14 mouse cellular contexts compared by ENCODE assay signal in the genomic region with DNA sequence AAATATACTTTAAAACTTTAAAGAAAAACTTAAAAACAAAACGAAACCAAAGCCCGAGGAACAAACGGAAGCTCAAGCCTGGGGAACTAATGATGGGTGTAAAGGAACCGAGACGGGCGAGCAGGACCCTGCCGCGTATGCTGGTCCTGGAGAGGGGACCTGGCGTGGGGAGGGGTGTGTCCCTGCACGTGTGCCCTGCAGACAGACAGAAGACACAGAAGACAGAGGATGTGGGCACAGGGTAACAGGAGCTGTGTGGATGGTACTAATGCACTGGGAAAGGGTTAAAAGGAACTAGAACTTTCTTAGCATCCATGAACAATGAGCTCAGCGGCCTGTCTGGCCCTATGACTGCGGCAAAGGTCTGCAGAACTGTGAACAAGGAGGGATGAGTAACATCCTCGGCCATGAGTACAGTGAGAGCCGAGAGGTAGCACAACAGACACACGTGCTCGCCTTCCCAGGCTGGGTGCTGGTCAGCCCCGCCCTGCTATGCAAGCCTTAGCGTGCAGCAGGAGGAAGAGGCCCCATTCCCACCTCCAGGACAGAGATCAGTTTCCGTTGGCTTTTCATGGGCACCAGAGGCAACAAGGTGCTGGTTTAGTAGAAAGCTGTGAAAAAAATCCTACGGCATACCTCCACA. TPM values are rescaled to one million over a fixed set of nuclear protein-coding genes. Genes with fewer than 3 reads are reported as not detected.
DNase-seq lines count a peak whose midpoint lies in the region; ATAC-seq and TF ChIP-seq lines count a peak whose summit lies in the region.
"Had no signal": no experiment of that assay in that cellular context is flagged by ENCODE, and none has a peak within 500 bp of the region (broad histone marks: within the 10 kb centered on the region; RNA-seq: fewer than 3 reads in every experiment).

No protein-coding gene starts in this region.

- TF ChIP-seq CTCF in midbrain, postnatal 0 days (IDR thresholded peaks at IDR 0.05), result no peak

- H3K27me3 ChIP-seq in midbrain, postnatal 0 days (ENCODE audit: insufficient read depth, low read length), result no peaks in the 10 kb centered on the region
- no peaks in the 10 kb centered on the region for H3K27me3 ChIP-seq in midbrain, embryonic 14.5 days (ENCODE audit: control insufficient read depth, insufficient read depth, low read length)
- H3K27me3 ChIP-seq in hindbrain, embryonic 11.5 days (ENCODE audit: control insufficient read depth, insufficient read depth, low read length), result no peaks in the 10 kb centered on the region
- no peaks in the 10 kb centered on the region for H3K27me3 ChIP-seq in limb, embryonic 14.5 days (ENCODE audit: control insufficient read depth, insufficient read depth, low read length)
- H3K27me3 ChIP-seq in heart, embryonic 11.5 days (ENCODE audit: control insufficient read depth, insufficient read depth, low read length), result no peaks in the 10 kb centered on the region
- H3K27me3 ChIP-seq: heart, embryonic 15.5 days; kidney, embryonic 15.5 days; midbrain, embryonic 13.5 days had no signal

- H3K4me3 ChIP-seq in midbrain, postnatal 0 days (ENCODE audit: low read depth, low read length), result no peak overlapping the region
- H3K4me3 ChIP-seq in midbrain, embryonic 14.5 days (replicated peaks; ENCODE audit: low read depth, low read length), result no peak overlapping the region
- H3K4me3 ChIP-seq in hindbrain, embryonic 11.5 days (ENCODE audit: low read depth, low read length), result no peak overlapping the region
- no peak overlapping the region for H3K4me3 ChIP-seq in limb, embryonic 14.5 days (replicated peaks; ENCODE audit: low read length)
- no peak overlapping the region for H3K4me3 ChIP-seq in heart, embryonic 11.5 days (ENCODE audit: low read depth, low read length)
- H3K4me3 ChIP-seq: heart, embryonic 15.5 days; kidney, embryonic 15.5 days; midbrain, embryonic 13.5 days had no signal

- H3K36me3 ChIP-seq in midbrain, postnatal 0 days (ENCODE audit: insufficient read depth, low read length), result peaks cover 41% of the 10 kb centered on the region
- peaks cover 58% of the 10 kb centered on the region for H3K36me3 ChIP-seq in midbrain, embryonic 14.5 days (ENCODE audit: control insufficient read depth, insufficient read depth, low read length)
- H3K36me3 ChIP-seq in hindbrain, embryonic 11.5 days (ENCODE audit: control insufficient read depth, insufficient read depth, low read length), result no peaks in the 10 kb centered on the region
- peaks cover 77% of the 10 kb centered on the region for H3K36me3 ChIP-seq in limb, embryonic 14.5 days (ENCODE audit: control insufficient read depth, insufficient read depth, low read length)
- peaks cover 20% of the 10 kb centered on the region for H3K36me3 ChIP-seq in heart, embryonic 11.5 days (ENCODE audit: control insufficient read depth, insufficient read depth, low read length)

- no peaks in the 10 kb centered on the region for H3K4me1 ChIP-seq in midbrain, postnatal 0 days (ENCODE audit: insufficient read depth, low read length)
- no peaks in the 10 kb centered on the region for H3K4me1 ChIP-seq in midbrain, embryonic 14.5 days (ENCODE audit: control insufficient read depth, insufficient read depth, low read length)
- no peaks in the 10 kb centered on the region for H3K4me1 ChIP-seq in hindbrain, embryonic 11.5 days (replicated peaks; ENCODE audit: control insufficient read depth, insufficient read depth, low read length)
- H3K4me1 ChIP-seq in limb, embryonic 14.5 days (ENCODE audit: control insufficient read depth, insufficient read depth, low read length), result 0 out of 2 replicates have a peak, but pooled peaks cover 3% of the 10 kb centered on the region
- H3K4me1 ChIP-seq in heart, embryonic 11.5 days (ENCODE audit: control insufficient read depth, insufficient read depth, low read length), result no peaks in the 10 kb centered on the region
- H3K4me1 ChIP-seq: kidney, embryonic 15.5 days; midbrain, embryonic 13.5 days had no signal

- 0 out of 2 replicates have a peak overlapping the region, but pooled peaks have one; percentile 38 for H3K27ac ChIP-seq in midbrain, postnatal 0 days (ENCODE audit: low read depth, low read length)
- no peak overlapping the region for H3K27ac ChIP-seq in midbrain, embryonic 14.5 days (replicated peaks; ENCODE audit: low read depth, low read length)
- H3K27ac ChIP-seq in hindbrain, embryonic 11.5 days (ENCODE audit: low read depth, low read length), result 0 out of 2 replicates have a peak overlapping the region, but pooled peaks have one; percentile 10
- H3K27ac ChIP-seq in limb, embryonic 14.5 days (replicated peaks; ENCODE audit: low read depth, low read length), result peak overlapping the region; percentile 81
- H3K27ac ChIP-seq in heart, embryonic 11.5 days (ENCODE audit: low read depth, low read length), result no peak overlapping the region
- H3K27ac ChIP-seq: heart, embryonic 15.5 days; kidney, embryonic 15.5 days; midbrain, embryonic 13.5 days had no signal

- no peak for ATAC-seq in midbrain, postnatal 0 days (ENCODE audit: low FRiP score)
- ATAC-seq in midbrain, embryonic 14.5 days (ENCODE audit: low FRiP score, low TSS enrichment), result no peak
- no peak for ATAC-seq in hindbrain, embryonic 11.5 days (ENCODE audit: low FRiP score)
- peak; percentile 65; the same call in 1 of the 2 replicates for ATAC-seq in limb, embryonic 14.5 days (ENCODE audit: low FRiP score, low read depth)
- no peak for ATAC-seq in heart, embryonic 11.5 days (replicated peaks; ENCODE audit: insufficient number of reproducible peaks, low FRiP score, low TSS enrichment)
- ATAC-seq: midbrain, embryonic 13.5 days had no signal

- H3K9ac ChIP-seq in midbrain, postnatal 0 days (replicated peaks; ENCODE audit: low read length, poor library complexity, severe bottlenecking), result no peak overlapping the region
- no peak overlapping the region for H3K9ac ChIP-seq in midbrain, embryonic 14.5 days (replicated peaks; ENCODE audit: low read length)
- H3K9ac ChIP-seq in hindbrain, embryonic 11.5 days (ENCODE audit: low read depth, low read length), result no peak overlapping the region
- no peak overlapping the region for H3K9ac ChIP-seq in limb, embryonic 14.5 days (ENCODE audit: low read depth, low read length, severe bottlenecking)
- no peak overlapping the region for H3K9ac ChIP-seq in heart, embryonic 11.5 days (ENCODE audit: low read depth, low read length)
- H3K9ac ChIP-seq: heart, embryonic 15.5 days; kidney, embryonic 15.5 days; midbrain, embryonic 13.5 days had no signal

- no peak overlapping the region for H3K4me2 ChIP-seq in midbrain, postnatal 0 days (ENCODE audit: low read depth, low read length, poor library complexity, severe bottlenecking)
- no peak overlapping the region for H3K4me2 ChIP-seq in midbrain, embryonic 14.5 days (ENCODE audit: low read length)
- H3K4me2 ChIP-seq in hindbrain, embryonic 11.5 days (replicated peaks; ENCODE audit: low read depth, low read length), result no peak overlapping the region
- no peak overlapping the region for H3K4me2 ChIP-seq in limb, embryonic 14.5 days (replicated peaks; ENCODE audit: low read depth, low read length, severe bottlenecking)
- H3K4me2 ChIP-seq in heart, embryonic 11.5 days, result no peak overlapping the region
- H3K4me2 ChIP-seq: heart, embryonic 15.5 days; kidney, embryonic 15.5 days; midbrain, embryonic 13.5 days had no signal

- no peak for DNase-seq in midbrain, postnatal 0 days (ENCODE audit: low spot score)
- no peak for DNase-seq in midbrain, embryonic 14.5 days
- no peak for DNase-seq in hindbrain, embryonic 11.5 days (ENCODE audit: low spot score)
- no peak for DNase-seq in limb, embryonic 14.5 days (ENCODE audit: low spot score)
- DNase-seq in adrenal gland, adult 2 months, result no peak
- DNase-seq in testis, postnatal 10 days (ENCODE audit: low spot score), result no peak
- DNase-seq: cerebellum, postnatal 36 days; gastrocnemius, postnatal 10 days; lung, postnatal 14 days; thymus, postnatal 36 days had no signal

- H3K9me3 ChIP-seq in midbrain, postnatal 0 days (ENCODE audit: low read length), result no peaks in the 10 kb centered on the region
- H3K9me3 ChIP-seq in midbrain, embryonic 14.5 days (ENCODE audit: control insufficient read depth, low read length), result no peaks in the 10 kb centered on the region
- H3K9me3 ChIP-seq in hindbrain, embryonic 11.5 days (ENCODE audit: control insufficient read depth, low read length), result no peaks in the 10 kb centered on the region
- no peaks in the 10 kb centered on the region for H3K9me3 ChIP-seq in limb, embryonic 14.5 days (ENCODE audit: control insufficient read depth, low read length)
- no peaks in the 10 kb centered on the region for H3K9me3 ChIP-seq in heart, embryonic 11.5 days (replicated peaks; ENCODE audit: control insufficient read depth, low read length)
- H3K9me3 ChIP-seq: heart, embryonic 15.5 days; kidney, embryonic 15.5 days; midbrain, embryonic 13.5 days had no signal

- 89% methylated on average over 20 of the region's 20 CpGs for WGBS in midbrain, postnatal 0 days
- 91% methylated on average over 20 of the region's 20 CpGs for WGBS in midbrain, embryonic 14.5 days
- WGBS in hindbrain, embryonic 11.5 days, result 89% methylated on average over 20 of the region's 20 CpGs
- 75% methylated on average over 20 of the region's 20 CpGs for WGBS in limb, embryonic 14.5 days
- WGBS in heart, embryonic 11.5 days (ENCODE audit: insufficient replicate concordance), result 83% methylated on average over 20 of the region's 20 CpGs

- TF ChIP-seq POLR2A in limb, embryonic 14.5 days (IDR thresholded peaks at IDR 0.05; ENCODE audit: borderline replicate concordance, extremely low read depth, insufficient read depth, insufficient read length), result no peak

RNA-seq across cellular contexts. Expression of a gene that starts 13.8 kb away (rescaled TPM):
- 6.5 and 11.9 TPM in 2 replicates for total RNA-seq in midbrain, postnatal 0 days (2014; rRNA removed)
- polyA plus RNA-seq in midbrain, postnatal 0 days (2015; fragmentation: Nextera tagmentation; extraction: Ambion mirVana), result 3.8 and 4.7 TPM in 2 replicates
- polyA plus RNA-seq in midbrain, embryonic 14.5 days (2014; fragmentation: Nextera tagmentation; extraction: Ambion mirVana), result 4.7 and 5.0 TPM in 2 replicates
- polyA plus RNA-seq in hindbrain, embryonic 11.5 days (2014; fragmentation: Nextera tagmentation; extraction: Ambion mirVana), result 6.5 and 12.0 TPM in 2 replicates
- 4.7 and 5.1 TPM in 2 replicates for polyA plus RNA-seq in limb, embryonic 14.5 days (2012; rRNA removed)
- polyA plus RNA-seq in limb, embryonic 14.5 days (2014; fragmentation: Nextera tagmentation; extraction: Ambion mirVana), result 5.1 and 5.8 TPM in 2 replicates
- 1 to 10 TPM; 4.7 to 8.9 TPM for total RNA-seq in adrenal gland, adult 2 months (2021)
- 2.0 and 2.6 TPM in 2 replicates for polyA plus RNA-seq in adrenal gland, adult 2 months (2012; rRNA removed)
- 4.1 and 6.0 TPM in 2 replicates for polyA plus RNA-seq in heart, embryonic 11.5 days (2014; fragmentation: Nextera tagmentation; extraction: Ambion mirVana)

RNA-seq across cellular contexts. Expression of a gene that starts 32.0 kb away (rescaled TPM):
- total RNA-seq in midbrain, postnatal 0 days (2014; rRNA removed), result 5.4 and 10.1 TPM in 2 replicates
- 19.2 and 20.3 TPM in 2 replicates for polyA plus RNA-seq in midbrain, postnatal 0 days (2015; fragmentation: Nextera tagmentation; extraction: Ambion mirVana)
- 19.6 and 25.2 TPM in 2 replicates for polyA plus RNA-seq in midbrain, embryonic 14.5 days (2014; fragmentation: Nextera tagmentation; extraction: Ambion mirVana)
- 52.2 and 54.4 TPM in 2 replicates for polyA plus RNA-seq in hindbrain, embryonic 11.5 days (2014; fragmentation: Nextera tagmentation; extraction: Ambion mirVana)
- polyA plus RNA-seq in limb, embryonic 14.5 days (2012; rRNA removed), result 8.7 and 20.6 TPM in 2 replicates
- polyA plus RNA-seq in limb, embryonic 14.5 days (2014; fragmentation: Nextera tagmentation; extraction: Ambion mirVana), result 38.9 and 39.6 TPM in 2 replicates
- total RNA-seq in adrenal gland, adult 2 months (2021), result 10 to 100 TPM; 23.8 to 34.2 TPM
- polyA plus RNA-seq in adrenal gland, adult 2 months (2012; rRNA removed), result 0.06 and 0.10 TPM in 2 replicates
- polyA plus RNA-seq in heart, embryonic 11.5 days (2014; fragmentation: Nextera tagmentation; extraction: Ambion mirVana), result 31.2 and 33.0 TPM in 2 replicates

RNA-seq across cellular contexts. Expression of a gene that starts 32.3 kb away (rescaled TPM):
- total RNA-seq in midbrain, postnatal 0 days (2014; rRNA removed), result 12.2 and 14.7 TPM in 2 replicates
- polyA plus RNA-seq in midbrain, postnatal 0 days (2015; fragmentation: Nextera tagmentation; extraction: Ambion mirVana), result 43.6 and 44.2 TPM in 2 replicates
- polyA plus RNA-seq in midbrain, embryonic 14.5 days (2014; fragmentation: Nextera tagmentation; extraction: Ambion mirVana), result 31.9 and 37.5 TPM in 2 replicates
- polyA plus RNA-seq in hindbrain, embryonic 11.5 days (2014; fragmentation: Nextera tagmentation; extraction: Ambion mirVana), result 37.4 and 37.5 TPM in 2 replicates
- polyA plus RNA-seq in limb, embryonic 14.5 days (2012; rRNA removed), result 26.9 and 37.8 TPM in 2 replicates
- 62.2 and 64.8 TPM in 2 replicates for polyA plus RNA-seq in limb, embryonic 14.5 days (2014; fragmentation: Nextera tagmentation; extraction: Ambion mirVana)
- total RNA-seq in adrenal gland, adult 2 months (2021), result 10 to 100 TPM; 77.1 to 93.6 TPM
- 9.4 and 12.9 TPM in 2 replicates for polyA plus RNA-seq in adrenal gland, adult 2 months (2012; rRNA removed)
- 89.5 and 91.5 TPM in 2 replicates for polyA plus RNA-seq in heart, embryonic 11.5 days (2014; fragmentation: Nextera tagmentation; extraction: Ambion mirVana)

Comparison
In these comparisons a context has a peak if more than half of its experiments do, and no peak if none do; other contexts are left out.
1. H3K27ac ChIP-seq: peak in midbrain, postnatal 0 days (single experiment), hindbrain, embryonic 11.5 days (single experiment) and limb, embryonic 14.5 days (single experiment); none in midbrain, embryonic 14.5 days (single experiment) and heart, embryonic 11.5 days (single experiment).